Mouse (Mus musculus): Measurements from ENCODE around the gene Orc3. TPM values are rescaled to one million over a fixed set of nuclear protein-coding genes. Genes with fewer than 3 reads are reported as not detected.
A peak's percentile ranks its signal among the peaks of the same experiment; 100 is the strongest.

The Orc3 gene
- polyA plus RNA-seq, 1 experiment from 2014 or later = 105 TPM

DNA sequence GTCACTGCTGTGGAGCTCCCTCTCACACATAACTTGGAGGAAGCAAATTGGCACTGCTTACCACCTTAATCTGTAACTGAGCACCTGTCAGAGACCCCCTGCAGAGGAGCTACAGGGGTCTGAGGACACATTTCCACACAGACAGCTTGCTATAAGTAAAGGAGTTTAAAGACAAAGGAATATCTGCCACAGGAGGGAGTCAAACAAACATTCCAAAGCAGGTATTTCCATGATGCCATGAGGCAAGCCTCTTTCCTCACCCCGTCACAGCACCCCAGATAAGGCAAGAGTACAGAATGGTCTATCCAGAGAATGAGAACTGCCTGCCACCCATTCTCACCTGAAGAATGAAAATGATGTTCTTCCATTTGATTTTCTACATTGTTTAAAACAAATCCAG is 35.5 kb downstream of the Orc3 start:
- H3K4me2 ChIP-seq (replicated peaks; ENCODE audit: low read depth, low read length) = no peak overlapping the region
- no peaks in the 10 kb centered on the region for H3K9me3 ChIP-seq (ENCODE audit: control insufficient read depth, low read depth, low read length)
- H3K9ac ChIP-seq (replicated peaks; ENCODE audit: low read depth, low read length) = no peak overlapping the region
- no peaks in the 10 kb centered on the region for H3K27me3 ChIP-seq (ENCODE audit: control insufficient read depth, insufficient read depth, low read length)
- H3K27ac ChIP-seq (ENCODE audit: low read length) = no peak overlapping the region
- ATAC-seq (ENCODE audit: insufficient number of reproducible peaks, insufficient read depth, low FRiP score, low read depth) = no peak
- no peaks in the 10 kb centered on the region for H3K4me1 ChIP-seq (ENCODE audit: control insufficient read depth, insufficient read depth, low read length)
- H3K36me3 ChIP-seq (ENCODE audit: control insufficient read depth, insufficient read depth, low read length) = peaks cover 74% of the 10 kb centered on the region
- no peak overlapping the region for H3K4me3 ChIP-seq (ENCODE audit: low read depth, low read length)
- WGBS = 59% methylated on average over 1 of the region's 1 CpGs

DNA sequence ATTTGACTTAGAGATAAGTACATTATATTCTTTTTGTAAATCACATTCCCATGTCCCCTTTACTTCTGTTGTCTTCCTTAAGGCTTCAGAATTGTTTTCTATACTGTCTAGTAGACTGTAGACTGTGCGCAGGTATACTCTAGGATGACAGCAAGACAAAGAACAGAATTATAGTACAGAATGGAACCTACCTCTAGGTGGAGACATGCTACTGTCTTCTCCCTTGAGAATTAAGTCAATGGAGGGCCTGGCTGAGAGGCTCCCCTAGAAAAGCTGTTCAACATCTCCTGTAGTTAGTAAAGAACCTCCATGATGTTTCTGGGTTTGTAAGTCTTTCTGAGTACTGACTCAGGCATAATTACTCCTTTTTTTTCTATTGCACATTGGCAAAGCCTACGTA is 37.7 kb downstream of the Orc3 start:
- Histone ChIP-seq H3K4me2 (replicated peaks; ENCODE audit: low read depth, low read length) (no peak overlapping the region), H3K9me3 (ENCODE audit: control insufficient read depth, low read depth, low read length) (no peaks in the 10 kb centered on the region), H3K9ac (replicated peaks; ENCODE audit: low read depth, low read length) (no peak overlapping the region), H3K27me3 (ENCODE audit: control insufficient read depth, insufficient read depth, low read length) (no peaks in the 10 kb centered on the region), H3K4me1 (ENCODE audit: control insufficient read depth, insufficient read depth, low read length) (no peaks in the 10 kb centered on the region), H3K4me3 (ENCODE audit: low read depth, low read length) (no peak overlapping the region), H3K27ac (ENCODE audit: low read length) (no peak overlapping the region), H3K36me3 (ENCODE audit: control insufficient read depth, insufficient read depth, low read length) (peaks cover 75% of the 10 kb centered on the region)
- ATAC-seq (ENCODE audit: insufficient number of reproducible peaks, insufficient read depth, low FRiP score, low read depth) = no peak
- 93% methylated on average over 2 of the region's 2 CpGs for WGBS

DNA sequence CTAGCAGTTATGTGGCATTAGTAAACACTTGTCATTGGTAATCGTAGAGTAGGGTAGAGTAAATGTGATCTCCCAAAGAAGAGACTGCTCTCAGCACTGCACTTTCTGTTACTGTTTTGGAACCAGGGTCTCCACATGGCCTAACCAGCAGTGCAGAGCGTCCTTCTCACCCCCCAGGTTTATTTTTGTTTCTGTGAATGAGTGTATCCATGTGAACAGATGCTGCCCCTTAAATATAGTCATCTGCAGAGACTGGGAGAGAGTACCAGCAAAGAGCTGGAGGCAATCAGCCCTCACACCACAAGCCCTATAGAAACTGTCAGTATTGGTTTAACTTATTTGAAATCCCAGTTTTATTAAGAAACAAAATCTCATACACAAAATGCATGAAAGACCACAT is 41.9 kb downstream of the Orc3 start:
- ATAC-seq (ENCODE audit: insufficient number of reproducible peaks, insufficient read depth, low FRiP score, low read depth) = no peak
- Histone ChIP-seq H3K4me1 (ENCODE audit: control insufficient read depth, insufficient read depth, low read length) (no peaks in the 10 kb centered on the region), H3K27me3 (ENCODE audit: control insufficient read depth, insufficient read depth, low read length) (no peaks in the 10 kb centered on the region), H3K27ac (ENCODE audit: low read length) (no peak overlapping the region), H3K9ac (replicated peaks; ENCODE audit: low read depth, low read length) (no peak overlapping the region), H3K4me2 (replicated peaks; ENCODE audit: low read depth, low read length) (no peak overlapping the region), H3K4me3 (ENCODE audit: low read depth, low read length) (no peak overlapping the region), H3K9me3 (ENCODE audit: control insufficient read depth, low read depth, low read length) (no peaks in the 10 kb centered on the region), H3K36me3 (ENCODE audit: control insufficient read depth, insufficient read depth, low read length) (peaks cover 87% of the 10 kb centered on the region)
- WGBS = 81% methylated on average over 2 of the region's 2 CpGs

DNA sequence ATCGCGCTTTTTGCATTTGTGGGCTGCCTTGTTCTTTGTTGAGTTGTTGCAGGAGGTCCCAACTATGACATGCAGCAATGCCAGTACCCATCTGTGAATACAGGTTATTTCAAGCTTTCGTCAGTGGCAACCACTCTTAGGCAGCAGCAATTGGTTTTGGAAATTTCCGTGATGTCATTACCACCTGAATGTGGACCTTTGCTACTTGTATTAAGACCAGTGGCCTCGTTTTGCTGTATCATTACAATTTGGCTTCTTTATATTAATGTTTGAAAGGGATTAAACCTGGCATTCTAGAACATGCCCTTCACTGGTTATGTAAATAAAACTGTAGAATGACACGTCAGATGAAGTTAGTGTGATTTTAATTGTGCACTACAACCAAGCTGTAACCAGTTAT is 48.5 kb downstream of the Orc3 start:
- no peak overlapping the region for H3K9ac ChIP-seq (replicated peaks; ENCODE audit: low read depth, low read length)
- peaks cover 55% of the 10 kb centered on the region for H3K36me3 ChIP-seq (ENCODE audit: control insufficient read depth, insufficient read depth, low read length)
- no peaks in the 10 kb centered on the region for H3K4me1 ChIP-seq (ENCODE audit: control insufficient read depth, insufficient read depth, low read length)
- WGBS = 85% methylated on average over 6 of the region's 6 CpGs
- H3K9me3 ChIP-seq (ENCODE audit: control insufficient read depth, low read depth, low read length) = no peaks in the 10 kb centered on the region
- H3K4me2 ChIP-seq (replicated peaks; ENCODE audit: low read depth, low read length) = no peak overlapping the region
- H3K27ac ChIP-seq (ENCODE audit: low read length) = no peak overlapping the region
- H3K27me3 ChIP-seq (ENCODE audit: control insufficient read depth, insufficient read depth, low read length) = no peaks in the 10 kb centered on the region
- ATAC-seq (ENCODE audit: insufficient number of reproducible peaks, insufficient read depth, low FRiP score, low read depth) = no peak
- H3K4me3 ChIP-seq (ENCODE audit: low read depth, low read length) = no peak overlapping the region

DNA sequence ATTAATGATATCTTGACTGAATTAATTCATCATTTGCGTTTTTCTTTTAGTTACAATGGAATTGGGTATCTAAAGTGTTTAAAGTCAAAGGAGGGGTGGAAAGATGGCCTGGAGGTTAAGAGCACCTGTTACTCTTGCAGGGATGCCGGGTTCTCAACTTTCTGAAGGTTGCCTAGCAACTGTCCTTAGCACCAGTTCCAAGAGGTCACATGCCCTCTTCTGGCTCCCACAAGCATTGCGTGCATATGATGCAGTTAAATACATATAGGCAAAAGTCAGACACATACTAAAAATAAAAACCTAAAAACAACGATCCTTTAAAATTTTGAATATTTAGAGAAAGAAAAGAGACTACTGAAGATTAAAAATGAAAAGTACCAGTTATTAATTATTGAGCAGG is 53.8 kb downstream of the Orc3 start:
- H3K9me3 ChIP-seq (ENCODE audit: control insufficient read depth, low read depth, low read length) = no peaks in the 10 kb centered on the region
- 55% methylated on average over 4 of the region's 4 CpGs for WGBS
- no peak for ATAC-seq (ENCODE audit: insufficient number of reproducible peaks, insufficient read depth, low FRiP score, low read depth)

DNA sequence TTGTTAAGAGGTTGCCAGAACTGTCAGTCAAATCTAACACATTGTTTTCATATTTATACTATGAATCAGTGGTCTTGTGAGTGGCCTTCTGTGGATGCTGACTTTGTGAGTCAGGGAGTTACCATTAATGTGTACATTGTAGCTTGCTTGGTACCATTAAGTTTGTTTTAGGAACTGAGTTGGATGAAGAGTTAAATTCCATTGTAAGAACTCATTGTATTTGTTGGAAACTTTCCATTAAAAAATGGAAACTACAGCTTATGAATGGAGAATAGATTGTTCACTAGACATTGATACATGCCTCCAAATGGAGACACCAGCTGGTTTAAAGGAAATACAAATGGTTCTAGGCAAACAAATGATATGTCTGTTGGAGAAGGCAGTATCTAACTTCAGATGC is 58.6 kb downstream of the Orc3 start:
- no peak for ATAC-seq (ENCODE audit: insufficient number of reproducible peaks, insufficient read depth, low FRiP score, low read depth)
- H3K36me3 ChIP-seq (ENCODE audit: control insufficient read depth, insufficient read depth, low read length) = no peaks in the 10 kb centered on the region; the same call in 1 of the 2 replicates
- no peak overlapping the region for H3K9ac ChIP-seq (replicated peaks; ENCODE audit: low read depth, low read length)
- H3K27me3 ChIP-seq (ENCODE audit: control insufficient read depth, insufficient read depth, low read length) = no peaks in the 10 kb centered on the region
- H3K27ac ChIP-seq (ENCODE audit: low read length) = no peak overlapping the region
- H3K4me1 ChIP-seq (ENCODE audit: control insufficient read depth, insufficient read depth, low read length) = peaks cover 16% of the 10 kb centered on the region; the same call in 1 of the 2 replicates
- no peak overlapping the region for H3K4me3 ChIP-seq (ENCODE audit: low read depth, low read length)
- no peaks in the 10 kb centered on the region for H3K9me3 ChIP-seq (ENCODE audit: control insufficient read depth, low read depth, low read length)
- no peak overlapping the region for H3K4me2 ChIP-seq (replicated peaks; ENCODE audit: low read depth, low read length)

More for the DNA sequence above, 53.8 kb downstream of the Orc3 start:
- H3K27me3 ChIP-seq (ENCODE audit: control insufficient read depth, insufficient read depth, low read length) = no peaks in the 10 kb centered on the region
- H3K27ac ChIP-seq (ENCODE audit: low read length) = no peak overlapping the region
- H3K9ac ChIP-seq (replicated peaks; ENCODE audit: low read depth, low read length) = no peak overlapping the region
- H3K4me2 ChIP-seq (replicated peaks; ENCODE audit: low read depth, low read length) = no peak overlapping the region
- no peak overlapping the region for H3K4me3 ChIP-seq (ENCODE audit: low read depth, low read length)
- peaks cover 15% of the 10 kb centered on the region for H3K36me3 ChIP-seq (ENCODE audit: control insufficient read depth, insufficient read depth, low read length)
- H3K4me1 ChIP-seq (ENCODE audit: control insufficient read depth, insufficient read depth, low read length) = 0 out of 2 replicates have a peak, but pooled peaks cover 3% of the 10 kb centered on the region

DNA sequence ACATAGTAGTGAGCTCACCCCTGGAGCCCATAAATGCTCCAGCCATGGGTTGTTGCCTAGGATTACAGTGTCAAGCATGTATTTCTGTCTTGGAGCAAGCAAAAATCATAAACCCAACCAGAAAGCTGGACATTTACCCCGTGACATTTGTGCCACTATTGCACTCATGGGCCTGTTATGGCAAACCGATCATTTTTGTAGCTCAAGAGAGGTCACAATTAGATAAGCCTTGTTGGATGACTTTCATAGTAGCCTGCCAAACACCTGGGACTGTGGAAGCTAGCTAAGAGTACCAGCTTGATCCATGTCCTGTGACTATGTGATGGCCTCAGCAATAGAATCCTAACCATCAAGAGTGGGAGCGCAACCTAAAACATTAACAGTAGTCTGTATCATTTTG is 59.1 kb downstream of the Orc3 start:
- H3K27ac ChIP-seq (ENCODE audit: low read length) = no peak overlapping the region
- peaks cover 16% of the 10 kb centered on the region; the same call in 1 of the 2 replicates for H3K4me1 ChIP-seq (ENCODE audit: control insufficient read depth, insufficient read depth, low read length)
- H3K4me2 ChIP-seq (replicated peaks; ENCODE audit: low read depth, low read length) = no peak overlapping the region
- 96% methylated on average over 3 of the region's 3 CpGs for WGBS
- no peaks in the 10 kb centered on the region; the same call in 1 of the 2 replicates for H3K36me3 ChIP-seq (ENCODE audit: control insufficient read depth, insufficient read depth, low read length)
- H3K9ac ChIP-seq (replicated peaks; ENCODE audit: low read depth, low read length) = no peak overlapping the region
- no peak overlapping the region for H3K4me3 ChIP-seq (ENCODE audit: low read depth, low read length)
- H3K27me3 ChIP-seq (ENCODE audit: control insufficient read depth, insufficient read depth, low read length) = no peaks in the 10 kb centered on the region
- H3K9me3 ChIP-seq (ENCODE audit: control insufficient read depth, low read depth, low read length) = no peaks in the 10 kb centered on the region
- no peak for ATAC-seq (ENCODE audit: insufficient number of reproducible peaks, insufficient read depth, low FRiP score, low read depth)

DNA sequence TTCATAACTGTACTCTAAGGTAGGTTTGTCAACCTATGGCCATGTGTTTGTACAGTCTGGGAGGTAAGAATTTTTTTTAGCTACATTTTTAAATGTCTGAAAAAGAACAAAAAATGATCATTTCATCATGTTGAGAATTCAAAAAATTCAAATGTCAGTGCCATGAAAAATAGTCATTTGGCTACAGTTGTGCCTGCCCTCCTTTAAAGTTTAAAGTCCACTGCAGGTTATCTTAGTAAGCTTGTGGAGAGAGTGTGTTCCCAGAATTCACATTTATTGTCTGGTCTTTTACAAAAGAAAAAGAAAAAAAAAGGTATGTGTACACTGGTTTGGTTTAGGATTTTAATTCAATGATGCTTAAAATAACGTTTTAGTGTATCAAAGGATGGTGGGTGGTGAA is 60.1 kb downstream of the Orc3 start:
- Histone ChIP-seq H3K4me1 (ENCODE audit: control insufficient read depth, insufficient read depth, low read length) (peaks cover 16% of the 10 kb centered on the region; the same call in 1 of the 2 replicates), H3K36me3 (ENCODE audit: control insufficient read depth, insufficient read depth, low read length) (no peaks in the 10 kb centered on the region; the same call in 1 of the 2 replicates), H3K9ac (replicated peaks; ENCODE audit: low read depth, low read length) (no peak overlapping the region), H3K4me2 (replicated peaks; ENCODE audit: low read depth, low read length) (no peak overlapping the region), H3K4me3 (ENCODE audit: low read depth, low read length) (no peak overlapping the region), H3K27me3 (ENCODE audit: control insufficient read depth, insufficient read depth, low read length) (no peaks in the 10 kb centered on the region), H3K27ac (ENCODE audit: low read length) (no peak overlapping the region), H3K9me3 (ENCODE audit: control insufficient read depth, low read depth, low read length) (no peaks in the 10 kb centered on the region)
- ATAC-seq (ENCODE audit: insufficient number of reproducible peaks, insufficient read depth, low FRiP score, low read depth) = no peak
- WGBS = 50% methylated on average over 1 of the region's 1 CpGs

DNA sequence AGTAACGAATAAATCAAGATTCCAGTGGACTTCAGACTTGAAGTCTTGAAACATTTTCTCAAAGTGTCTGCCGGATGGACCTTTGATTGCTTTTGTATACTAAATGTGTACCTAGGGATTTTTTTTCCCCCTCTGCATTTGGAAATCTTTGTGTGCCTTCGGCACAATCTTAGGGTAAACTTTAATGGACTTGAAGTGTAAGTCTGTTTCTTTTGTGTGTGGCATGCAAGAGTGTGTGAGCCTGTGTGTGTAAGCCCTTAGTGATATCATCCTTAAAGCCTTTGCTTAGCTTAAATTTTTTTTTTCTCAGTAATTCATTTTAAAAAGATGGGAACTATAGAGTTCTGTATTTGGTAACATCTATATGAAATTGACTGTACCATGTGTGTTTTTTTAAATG is 62.8 kb downstream of the Orc3 start:
- no peaks in the 10 kb centered on the region for H3K36me3 ChIP-seq (ENCODE audit: control insufficient read depth, insufficient read depth, low read length)
- H3K4me3 ChIP-seq (ENCODE audit: low read depth, low read length) = peak overlapping the region; percentile 99
- 4% methylated on average over 3 of the region's 3 CpGs for WGBS
- H3K9me3 ChIP-seq (ENCODE audit: control insufficient read depth, low read depth, low read length) = no peaks in the 10 kb centered on the region
- peaks cover 16% of the 10 kb centered on the region; the same call in 1 of the 2 replicates for H3K4me1 ChIP-seq (ENCODE audit: control insufficient read depth, insufficient read depth, low read length)
- no peak overlapping the region; the same call in 1 of the 2 replicates for H3K27ac ChIP-seq (ENCODE audit: low read length)
- no peaks in the 10 kb centered on the region for H3K27me3 ChIP-seq (ENCODE audit: control insufficient read depth, insufficient read depth, low read length)
- H3K9ac ChIP-seq (replicated peaks; ENCODE audit: low read depth, low read length) = peak overlapping the region; percentile 97
- no peak for ATAC-seq (ENCODE audit: insufficient number of reproducible peaks, insufficient read depth, low FRiP score, low read depth)
- peak overlapping the region; percentile 54 for H3K4me2 ChIP-seq (replicated peaks; ENCODE audit: low read depth, low read length)
